Mouse (Mus musculus) colon, adult 2 months (tissue): Measurements from ENCODE around the gene Slc40a1. TPM values are rescaled to one million over a fixed set of nuclear protein-coding genes. Genes with fewer than 3 reads are reported as not detected.

Experiments used
- polyA plus RNA-seq: library from polyadenylated mRNA; depleted of rRNA; stranded (reverse); fragments of >200 nt; gene quantifications from 2 replicates; pipeline ENCODE4 v1.2.3, GENCODE M21; 2012; rRNA removed

The Slc40a1 gene
- 22.9 and 24.7 TPM in 2 replicates for polyA plus RNA-seq

GRCm38 (mm10) chr1:45926393-45926763, at the start of gene Slc40a1:
Slc40a1 (minus strand) TSS chr1:45926523.

DNA sequence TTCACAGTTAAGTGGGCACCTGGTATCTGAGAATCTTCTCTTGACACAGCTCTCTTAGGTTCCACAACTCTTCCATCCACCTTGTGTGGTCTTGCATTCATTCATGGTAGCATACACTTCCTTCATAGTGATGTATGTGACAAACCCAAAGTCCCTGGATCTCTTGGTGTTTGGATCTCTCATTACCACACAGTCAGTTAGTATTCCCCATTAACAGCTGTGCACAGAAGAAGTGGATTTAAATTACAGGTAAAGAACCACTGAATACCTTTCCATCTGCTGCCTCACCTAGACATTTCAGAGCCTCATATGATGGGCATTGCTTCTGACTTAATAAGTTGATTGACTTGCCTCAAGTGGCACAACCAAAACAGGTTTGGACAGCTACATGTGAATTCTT, 36.1 kb downstream of the Slc40a1 start, which contains the start of gene Gm5269:
Gm5269 (minus strand) TSS at position 101 of the 400 bp plus-strand sequence.

Other genes starting within 250 kb of the Slc40a1 start
- 36.3 and 36.5 TPM in 2 replicates for gene Wdr75, start 131.4 kb downstream of the Slc40a1 start, polyA plus RNA-seq
- not detected in 2 replicates for gene Gm5269, start 36.2 kb downstream of the Slc40a1 start, polyA plus RNA-seq
- 0.53 TPM in 1 of 2 replicates, not detected in the other for gene Dnah7b, start 139.8 kb upstream of the Slc40a1 start, polyA plus RNA-seq